Mouse (Mus musculus) T-helper 17 cell (primary cell): Measurements from ENCODE around the gene Ets1.

ENCODE experiments used
- in situ Hi-C, 2 experiments: fragments of 300-600 bp; cut with MboI, MseI; formaldehyde crosslinking; loops; 1 replicate in 1 of 2; 2 replicates in 1 of 2; pipeline ENCODE4 v1.15.1; 2025; ENCODE audit warnings: high pct_unique_total_duplicates in 2 of 2

The Ets1 gene

GRCm38 (mm10) chr9:32725902-32726301 is 89.9 kb downstream of the Ets1 start:
- in situ Hi-C loops: no loop called here

GRCm38 (mm10) chr9:32726595-32726994 is 90.6 kb downstream of the Ets1 start:
- in situ Hi-C loops: no loop called here

- in situ Hi-C loops: no loop called here
Measured at GRCm38 (mm10) chr9:32727058-32727457, 91.0 kb downstream of the Ets1 start.

- in situ Hi-C loops: no loop called here
Measured at GRCm38 (mm10) chr9:32728306-32728705, 92.3 kb downstream of the Ets1 start.

- in situ Hi-C loops: no loop called here
Measured at GRCm38 (mm10) chr9:32728806-32729205, 92.8 kb downstream of the Ets1 start.

GRCm38 (mm10) chr9:32729207-32729606 is 93.2 kb downstream of the Ets1 start:
- in situ Hi-C loops: no loop called here

- in situ Hi-C loops: loop anchor here (5.0 to 10.0 kb wide), 3 partner anchors 205 to 225 kb away; no protein-coding TSS in a partner anchor
Measured at GRCm38 (mm10) chr9:32730001-32730655, 94.1 kb downstream of the Ets1 start.

GRCm38 (mm10) chr9:32730656-32731590 is 94.9 kb downstream of the Ets1 start:
- in situ Hi-C loops: loop anchor here (5.0 to 10.0 kb wide), 3 partner anchors 204 to 226 kb away; no protein-coding TSS in a partner anchor

GRCm38 (mm10) chr9:32731787-32732186 is 95.8 kb downstream of the Ets1 start:
- in situ Hi-C loops: loop anchor here (5.0 to 10.0 kb wide), 3 partner anchors 203 to 227 kb away; no protein-coding TSS in a partner anchor

GRCm38 (mm10) chr9:32735071-32735470 is 99.0 kb downstream of the Ets1 start:
- in situ Hi-C loops: loop anchor here (10.0 kb wide), 2 partner anchors 200 to 230 kb away; no protein-coding TSS in a partner anchor

- in situ Hi-C loops: loop anchor here (10.0 kb wide), 2 partner anchors 199 to 231 kb away; no protein-coding TSS in a partner anchor
Measured at GRCm38 (mm10) chr9:32736051-32736450, 100.0 kb downstream of the Ets1 start.

- in situ Hi-C loops: loop anchor here (5.0 to 10.0 kb wide), 4 partner anchors 33 to 235 kb away; no protein-coding TSS in a partner anchor
Measured at GRCm38 (mm10) chr9:32739988-32740387, 104.0 kb downstream of the Ets1 start.

GRCm38 (mm10) chr9:32740751-32741387 is 104.8 kb downstream of the Ets1 start:
- in situ Hi-C loops: loop anchor here in 1 of 2 experiments (5.0 kb wide), 2 partner anchors 34 to 196 kb away; no protein-coding TSS in a partner anchor

- in situ Hi-C loops: loop anchor here in 1 of 2 experiments (5.0 kb wide), 2 partner anchors 34 to 196 kb away; no protein-coding TSS in a partner anchor
Measured at GRCm38 (mm10) chr9:32741681-32742080, 105.7 kb downstream of the Ets1 start.

- in situ Hi-C loops: loop anchor here in 1 of 2 experiments (5.0 kb wide), 2 partner anchors 36 to 194 kb away; no protein-coding TSS in a partner anchor
Measured at GRCm38 (mm10) chr9:32743157-32743556, 107.1 kb downstream of the Ets1 start.

GRCm38 (mm10) chr9:32743642-32744161 is 107.7 kb downstream of the Ets1 start:
- in situ Hi-C loops: loop anchor here in 1 of 2 experiments (5.0 kb wide), 2 partner anchors 36 to 194 kb away; no protein-coding TSS in a partner anchor

GRCm38 (mm10) chr9:32744288-32744687 is 108.3 kb downstream of the Ets1 start:
- in situ Hi-C loops: loop anchor here in 1 of 2 experiments (5.0 kb wide), 2 partner anchors 37 to 193 kb away; no protein-coding TSS in a partner anchor

- in situ Hi-C loops: no loop called here
Measured at GRCm38 (mm10) chr9:32745079-32745763, 109.2 kb downstream of the Ets1 start.

- in situ Hi-C loops: no loop called here
Measured at GRCm38 (mm10) chr9:32745998-32746397, 110.0 kb downstream of the Ets1 start.

GRCm38 (mm10) chr9:32746615-32747014 is 110.6 kb downstream of the Ets1 start:
- in situ Hi-C loops: no loop called here
